Mouse (Mus musculus) left cerebral cortex, adult 18-20 months (tissue): ENCODE data around the gene Smad3. TPM values are rescaled to one million over a fixed set of nuclear protein-coding genes. Genes with fewer than 3 reads are reported as not detected.

Experiments
- DNase-seq, 2 experiments: peaks; one replicate each; pipeline ENCODE4 v3.0.0; 2021 to 2022; ENCODE audit warnings: low spot score in 2 of 2, mixed read lengths in 1 of 2
- total RNA-seq, 2 experiments: library from RNA; stranded (reverse); gene quantifications; 2 replicates each; pipeline ENCODE4 v1.2.3; 2021

Smad3 gene
- total RNA-seq, 2 experiments from 2014 or later: 58.2 to 70.2 TPM

GRCm38 (mm10) chr9:63644011-63644410, 113.8 kb downstream of the Smad3 start:
- DNase-seq: no peak

- no peak for DNase-seq
Observed at GRCm38 (mm10) chr9:63641983-63642646, 115.7 kb downstream of the Smad3 start.

- no peak for DNase-seq
Observed at GRCm38 (mm10) chr9:63636113-63636512, 121.7 kb downstream of the Smad3 start.

- no peak for DNase-seq
Observed at GRCm38 (mm10) chr9:63633334-63633733, 124.5 kb downstream of the Smad3 start.

- DNase-seq: peak; percentile 66 to 81
Observed at GRCm38 (mm10) chr9:63632924-63633323, 124.9 kb downstream of the Smad3 start.

GRCm38 (mm10) chr9:63632045-63632444, 125.7 kb downstream of the Smad3 start:
- no peak for DNase-seq

- no peak for DNase-seq
Observed at GRCm38 (mm10) chr9:63625090-63625756, 132.6 kb downstream of the Smad3 start.

GRCm38 (mm10) chr9:63623895-63624569, 133.8 kb downstream of the Smad3 start:
- no peak for DNase-seq

GRCm38 (mm10) chr9:63617967-63618366, 139.8 kb downstream of the Smad3 start:
- DNase-seq: no peak

- DNase-seq: no peak
Observed at GRCm38 (mm10) chr9:63614018-63614985, 143.5 kb downstream of the Smad3 start.

- DNase-seq: no peak
Observed at GRCm38 (mm10) chr9:63613569-63613968, 144.2 kb downstream of the Smad3 start.

- DNase-seq: no peak
Observed at GRCm38 (mm10) chr9:63612565-63613515, 145.0 kb downstream of the Smad3 start.

GRCm38 (mm10) chr9:63611967-63612366, 145.8 kb downstream of the Smad3 start:
- DNase-seq: no peak

GRCm38 (mm10) chr9:63610841-63611366, 146.9 kb downstream of the Smad3 start:
- peak in 1 of 2 experiments; percentile 47 for DNase-seq

- no peak for DNase-seq
Observed at GRCm38 (mm10) chr9:63610231-63610630, 147.6 kb downstream of the Smad3 start.

GRCm38 (mm10) chr9:63609776-63610175, 148.0 kb downstream of the Smad3 start:
- no peak for DNase-seq

- DNase-seq: no peak
Observed at GRCm38 (mm10) chr9:63609246-63609645, 148.5 kb downstream of the Smad3 start.

- DNase-seq: no peak
Observed at GRCm38 (mm10) chr9:63608006-63608405, 149.8 kb downstream of the Smad3 start.

GRCm38 (mm10) chr9:63606594-63606993, 151.2 kb downstream of the Smad3 start:
- no peak for DNase-seq

GRCm38 (mm10) chr9:63603849-63604248, 153.9 kb downstream of the Smad3 start:
- no peak for DNase-seq
